Mouse (Mus musculus) heart, postnatal 0 days (tissue): ENCODE measurements at regions not wholly inside any gene's neighbourhood (a gene's known extent, or its start where the extent isn't known, plus 50 kb on each side); places are given as distances from the start of the nearest gene placed in this dataset.

Experiments
- ATAC-seq: fragments of 200-750 bp; cut with Nextera tagmentation; 2 replicates; pipeline ENCODE4 v1.8.0; 2017; ENCODE audit warnings: low read depth, moderate number of reproducible peaks, moderate library complexity; ENCODE audit not compliant: insufficient read depth
- DNase-seq: peaks from one replicate; pipeline ENCODE4 v3.0.0-alpha.2; 2016; ENCODE audit warnings: low spot score
- H3K27ac ChIP-seq: fragments of 300-500 bp; sonication (generic); 2 replicates; pipeline ENCODE4 v1.5.1; 2014; ENCODE audit warnings: low read depth, mild to moderate bottlenecking
- H3K27me3 ChIP-seq: fragments of 300-500 bp; sonication (generic); 2 replicates; pipeline ENCODE4 v1.6.1; 2014; ENCODE audit warnings: low read length, mixed read lengths; ENCODE audit not compliant: control insufficient read depth, insufficient read depth
- H3K36me3 ChIP-seq: fragments of 300-500 bp; sonication (generic); replicated peaks from 2 replicates; pipeline ENCODE4 v1.6.1; 2014; ENCODE audit warnings: low read length, mixed read lengths; ENCODE audit not compliant: control insufficient read depth, insufficient read depth
- H3K4me1 ChIP-seq: fragments of 300-500 bp; sonication (generic); 2 replicates; pipeline ENCODE4 v1.6.1; 2014; ENCODE audit warnings: antibody characterized with exemption; ENCODE audit not compliant: control insufficient read depth, insufficient read depth
- H3K4me2 ChIP-seq: fragments of 300-500 bp; sonication (generic); 2 replicates; pipeline ENCODE4 v1.6.1; 2014; ENCODE audit warnings: low read depth, mild to moderate bottlenecking, low read length, moderate library complexity
- H3K4me3 ChIP-seq: fragments of 300-500 bp; sonication (generic); 2 replicates; pipeline ENCODE4 v1.5.1; 2014; ENCODE audit warnings: low read depth, low read length
- H3K9ac ChIP-seq: fragments of 300-500 bp; sonication (generic); replicated peaks from 2 replicates; pipeline ENCODE4 v1.6.1; 2014; ENCODE audit warnings: low read depth, low read length, mixed read lengths
- H3K9me3 ChIP-seq: fragments of 300-500 bp; sonication (generic); replicated peaks from 2 replicates; pipeline ENCODE4 v1.6.1; 2016; ENCODE audit warnings: low read length; ENCODE audit not compliant: control insufficient read depth
- CTCF ChIP-seq: IDR thresholded peaks from 2 replicates; pipeline ENCODE4 v1.5.1; 2016; ENCODE audit warnings: antibody characterized with exemption, control low read depth, low read depth
- EP300 ChIP-seq: IDR thresholded peaks from 2 replicates; pipeline ENCODE4 v1.6.1; 2016; ENCODE audit warnings: antibody characterized with exemption, low read depth
- WGBS: fragments of 180-500 bp; shearing (Covaris S2); extraction: QIAGEN DNeasy Blood & Tissue Kit; methylation state at CpG from one replicate; pipeline ENCODE4 v1.1.7; 2014; 5-methylcytosine and 5-hydroxymethylcytosine counted together

GRCm38 (mm10) chr1:148901319-148902033 is 1059.6 kb downstream of the Pla2g4a start:
- no peaks in the 10 kb centered on the region for H3K9me3 ChIP-seq
- H3K4me1 ChIP-seq: no peaks in the 10 kb centered on the region
- H3K27me3 ChIP-seq: no peaks in the 10 kb centered on the region
- no peak overlapping the region for H3K27ac ChIP-seq
- TF ChIP-seq CTCF (no peak), EP300 (no peak)
- no peak overlapping the region for H3K9ac ChIP-seq
- H3K36me3 ChIP-seq: no peaks in the 10 kb centered on the region
- 83% methylated on average over 2 of the region's 2 CpGs for WGBS
- ATAC-seq (no peak), DNase-seq (no peak)
- no peak overlapping the region for H3K4me2 ChIP-seq
- H3K4me3 ChIP-seq: no peak overlapping the region

- ATAC-seq: no peak
- no peak for DNase-seq
- Histone ChIP-seq H3K9ac (no peak overlapping the region), H3K9me3 (no peaks in the 10 kb centered on the region), H3K4me2 (no peak overlapping the region), H3K4me1 (no peaks in the 10 kb centered on the region), H3K4me3 (no peak overlapping the region), H3K27ac (no peak overlapping the region), H3K27me3 (no peaks in the 10 kb centered on the region), H3K36me3 (no peaks in the 10 kb centered on the region)
- TF ChIP-seq CTCF (no peak), EP300 (no peak)
- 85% methylated on average over 1 of the region's 1 CpGs for WGBS
These were observed 1090.3 kb downstream of the Pla2g4a start for GRCm38 (mm10) chr1:148870788-148871187.

- Histone ChIP-seq H3K36me3 (no peaks in the 10 kb centered on the region), H3K27me3 (no peaks in the 10 kb centered on the region), H3K27ac (no peak overlapping the region), H3K4me3 (no peak overlapping the region), H3K4me1 (no peaks in the 10 kb centered on the region), H3K9ac (no peak overlapping the region), H3K9me3 (no peaks in the 10 kb centered on the region), H3K4me2 (no peak overlapping the region)
- no peak for DNase-seq
- no peak for ATAC-seq
- no peak for TF ChIP-seq EP300
- no peak for TF ChIP-seq CTCF
- WGBS: 66% methylated on average over 2 of the region's 2 CpGs
These were observed 1097.5 kb downstream of the Pla2g4a start for GRCm38 (mm10) chr1:148863582-148863981.

GRCm38 (mm10) chr1:148852990-148853389 is 1108.1 kb downstream of the Pla2g4a start:
- Histone ChIP-seq H3K9me3 (no peaks in the 10 kb centered on the region), H3K9ac (no peak overlapping the region), H3K4me3 (no peak overlapping the region), H3K4me2 (no peak overlapping the region), H3K27me3 (no peaks in the 10 kb centered on the region), H3K27ac (no peak overlapping the region), H3K4me1 (no peaks in the 10 kb centered on the region), H3K36me3 (no peaks in the 10 kb centered on the region)
- ATAC-seq (no peak), DNase-seq (no peak)
- 74% methylated on average over 1 of the region's 1 CpGs for WGBS
- TF ChIP-seq CTCF: no peak
- no peak for TF ChIP-seq EP300

GRCm38 (mm10) chr1:148846595-148846994 is 1114.5 kb downstream of the Pla2g4a start:
- no peak for TF ChIP-seq EP300
- TF ChIP-seq CTCF: no peak
- ATAC-seq: no peak
- Histone ChIP-seq H3K4me1 (no peaks in the 10 kb centered on the region), H3K9me3 (no peaks in the 10 kb centered on the region), H3K36me3 (no peaks in the 10 kb centered on the region), H3K9ac (no peak overlapping the region), H3K4me2 (no peak overlapping the region), H3K4me3 (no peak overlapping the region), H3K27me3 (no peaks in the 10 kb centered on the region), H3K27ac (no peak overlapping the region)
- WGBS: 70% methylated on average over 2 of the region's 2 CpGs
- DNase-seq: no peak

- no peak overlapping the region for H3K4me2 ChIP-seq
- H3K9me3 ChIP-seq: no peaks in the 10 kb centered on the region
- H3K36me3 ChIP-seq: no peaks in the 10 kb centered on the region
- no peak overlapping the region for H3K27ac ChIP-seq
- ATAC-seq: no peak
- H3K4me1 ChIP-seq: no peaks in the 10 kb centered on the region
- no peak for DNase-seq
- 55% methylated on average over 3 of the region's 3 CpGs for WGBS
- H3K9ac ChIP-seq: no peak overlapping the region
- TF ChIP-seq EP300 (no peak), CTCF (no peak)
- no peak overlapping the region for H3K4me3 ChIP-seq
- H3K27me3 ChIP-seq: no peaks in the 10 kb centered on the region
These were observed 1137.9 kb downstream of the Pla2g4a start for GRCm38 (mm10) chr1:148823146-148823545.
